In genomic region chr1:156241713-156242348, GRCm38 (mm10) we compare ENCODE assay signal across 7 mouse cellular contexts. TPM values are rescaled to one million over a fixed set of nuclear protein-coding genes. Genes with fewer than 3 reads are reported as not detected.
DNase-seq lines count a peak whose midpoint lies in the region; ATAC-seq and TF ChIP-seq lines count a peak whose summit lies in the region.

No protein-coding gene starts in this region.

- peak; percentile 53 for TF ChIP-seq CTCF in bone marrow macrophage, adult 2 months (IDR thresholded peaks at IDR 0.05; ENCODE audit: low read depth, low read length)

- no peak for TF ChIP-seq POLR2A in bone marrow macrophage, adult 2 months (IDR thresholded peaks at IDR 0.05; ENCODE audit: borderline replicate concordance, low read depth, low read length)

- no peak overlapping the region for H3K4me3 ChIP-seq in bone marrow macrophage, adult 2 months (ENCODE audit: insufficient read depth, low read length)

- ATAC-seq in erythroblast, adult 5-6 weeks (replicated peaks; ENCODE audit: low FRiP score, poor library complexity, severe bottlenecking), result peak; percentile 82
- ATAC-seq in megakaryocyte progenitor cell, adult 5-6 weeks (replicated peaks; ENCODE audit: poor library complexity), result peak; percentile 95

- DNase-seq in 416B (ENCODE audit: low read depth), result peak; percentile 77
- DNase-seq in B cell, adult 2 months, result peak; percentile 37 to 40
- peak; percentile 43 to 68 for DNase-seq in layer of hippocampus, postnatal 14 days (ENCODE audit: low spot score in 2 of 2)
- peak; percentile 54 for DNase-seq in right cerebral cortex, postnatal 14 days

- no peak overlapping the region for H3K27ac ChIP-seq in bone marrow macrophage, adult 2 months (ENCODE audit: insufficient read depth, low read depth, low read length)

- no peaks in the 10 kb centered on the region for H3K4me1 ChIP-seq in bone marrow macrophage, adult 2 months (ENCODE audit: control insufficient read depth, insufficient read depth, low read length)

RNA-seq across cellular contexts. Expression of gene Fam163a, which starts 37.0 kb away (rescaled TPM):
- polyA plus RNA-seq in bone marrow macrophage, adult 2 months (2012; ENCODE audit: insufficient read depth, insufficient read length, missing spikeins), result not detected in 2 replicates
- not detected in 2 replicates for total RNA-seq in erythroblast, adult 5-6 weeks (2015; ENCODE audit: low replicate concordance)
- total RNA-seq in erythroblast, adult 5-6 weeks (2017; ENCODE audit: low replicate concordance), result not detected in 2 replicates
- 10 to 100 TPM; 27.1 to 29.2 TPM for total RNA-seq in layer of hippocampus, postnatal 14 days (2021)
- not detected in 2 replicates for total RNA-seq in megakaryocyte progenitor cell, adult 5-6 weeks (2015)
- not detected in 2 replicates for total RNA-seq in megakaryocyte progenitor cell, adult 5-6 weeks (2017)

Comparison
In these comparisons a context has a peak if more than half of its experiments do, and no peak if none do; other contexts are left out.
1. RNA of gene Fam163a, which starts 37.0 kb away (total RNA-seq): 27.1 to 29.2 TPM in layer of hippocampus, postnatal 14 days; not detected in erythroblast, adult 5-6 weeks and not detected in megakaryocyte progenitor cell, adult 5-6 weeks; every median in the first group is over 10 times any median in the second.
2. Peak in every context shown above with its lines, with median percentiles within 50 percentile points of each other: DNase-seq.